Comparison of ENCODE assay signal across 8 mouse cellular contexts in genomic region chr5:118514842-118515241, GRCm38 (mm10). TPM values are rescaled to one million over a fixed set of nuclear protein-coding genes. Genes with fewer than 3 reads are reported as not detected.
A peak's percentile ranks its signal among the peaks of the same experiment; 100 is the strongest.
DNase-seq lines count a peak whose midpoint lies in the region; ATAC-seq and TF ChIP-seq lines count a peak whose summit lies in the region.

No protein-coding gene starts in this region.

- no peak for TF ChIP-seq POLR2A in ES-Bruce4 (IDR thresholded peaks at IDR 0.05; ENCODE audit: insufficient read depth, low read length)

- H3K4me2 ChIP-seq in heart, embryonic 11.5 days, result peak overlapping the region; percentile 75
- H3K4me2 ChIP-seq in heart, embryonic 14.5 days (ENCODE audit: low read length), result peak overlapping the region; percentile 68
- 0 out of 2 replicates have a peak overlapping the region, but pooled peaks have one; percentile 62 for H3K4me2 ChIP-seq in liver, embryonic 16.5 days (ENCODE audit: low read depth, low read length)

- DNase-seq in heart, adult 8-10 months (ENCODE audit: low spot score), result no peak
- no peak for DNase-seq in layer of hippocampus, postnatal 10 days (ENCODE audit: low spot score in 2 of 2)
- no peak for DNase-seq in yolk sac, embryonic 10.5 days (ENCODE audit: low spot score)

- H3K9ac ChIP-seq in heart, embryonic 11.5 days (ENCODE audit: low read depth, low read length), result peak overlapping the region; percentile 30; the same call in 1 of the 2 replicates
- peak overlapping the region; percentile 57 for H3K9ac ChIP-seq in ES-Bruce4 (ENCODE audit: low read depth, poor library complexity, severe bottlenecking)
- H3K9ac ChIP-seq in heart, embryonic 14.5 days (ENCODE audit: low read length), result no peak overlapping the region
- H3K9ac ChIP-seq in liver, embryonic 16.5 days (ENCODE audit: low read depth, low read length), result no peak overlapping the region

- ATAC-seq in heart, embryonic 11.5 days (replicated peaks; ENCODE audit: insufficient number of reproducible peaks, low FRiP score, low TSS enrichment), result no peak
- no peak for ATAC-seq in heart, embryonic 14.5 days (ENCODE audit: insufficient number of reproducible peaks, insufficient read depth, low FRiP score, low read depth)
- no peak for ATAC-seq in liver, embryonic 16.5 days (ENCODE audit: low read depth)
- ATAC-seq in cerebellum, adult (ENCODE audit: insufficient number of reproducible peaks, low FRiP score, low TSS enrichment), result no peak

- TF ChIP-seq CTCF in ES-Bruce4 (IDR thresholded peaks at IDR 0.05; ENCODE audit: low read depth, low read length), result no peak

- 38% methylated on average over 5 of the region's 5 CpGs for WGBS in heart, embryonic 11.5 days (ENCODE audit: insufficient replicate concordance)
- WGBS in heart, embryonic 14.5 days, result 49% methylated on average over 5 of the region's 5 CpGs
- WGBS in liver, embryonic 16.5 days (ENCODE audit: insufficient replicate concordance), result 49% methylated on average over 5 of the region's 5 CpGs

- H3K4me1 ChIP-seq in heart, embryonic 11.5 days (ENCODE audit: control insufficient read depth, insufficient read depth, low read length), result peaks cover 21% of the 10 kb centered on the region
- peaks cover 18% of the 10 kb centered on the region for H3K4me1 ChIP-seq in ES-Bruce4 (ENCODE audit: control insufficient read depth, insufficient read depth, low read length)
- peaks cover 18 to 21% of the 10 kb centered on the region in 2 experiments; a peak in 3 of 4 replicates for H3K4me1 ChIP-seq in heart, embryonic 14.5 days (ENCODE audit: control insufficient read depth in 2 of 2, insufficient read depth in 2 of 2, low read length in 2 of 2)
- H3K4me1 ChIP-seq in liver, embryonic 16.5 days (ENCODE audit: control insufficient read depth, low read depth, low read length), result peaks cover 11% of the 10 kb centered on the region

- H3K4me3 ChIP-seq in heart, embryonic 11.5 days (ENCODE audit: low read depth, low read length), result peak overlapping the region; percentile 43
- 0 out of 2 replicates have a peak overlapping the region, but pooled peaks have one; percentile 27 for H3K4me3 ChIP-seq in ES-Bruce4 (ENCODE audit: low read depth, low read length)
- H3K4me3 ChIP-seq in heart, embryonic 14.5 days (ENCODE audit: control insufficient read depth in 1 of 2, insufficient read depth in 1 of 2, low read depth in 1 of 2, low read length in 2 of 2), result peak overlapping the region in 1 of 2 experiments; percentile 40; a peak in 3 of 4 replicates
- H3K4me3 ChIP-seq in liver, embryonic 16.5 days (ENCODE audit: low read depth, low read length), result no peak overlapping the region

- no peaks in the 10 kb centered on the region for H3K36me3 ChIP-seq in heart, embryonic 11.5 days (ENCODE audit: control insufficient read depth, insufficient read depth, low read length)
- no peaks in the 10 kb centered on the region for H3K36me3 ChIP-seq in ES-Bruce4 (ENCODE audit: control insufficient read depth, insufficient read depth, low read length, poor library complexity, severe bottlenecking)
- no peaks in the 10 kb centered on the region for H3K36me3 ChIP-seq in heart, embryonic 14.5 days (ENCODE audit: control insufficient read depth, insufficient read depth, low read length)
- no peaks in the 10 kb centered on the region for H3K36me3 ChIP-seq in liver, embryonic 16.5 days (ENCODE audit: control insufficient read depth, insufficient read depth)

- no peak overlapping the region for H3K27ac ChIP-seq in heart, embryonic 11.5 days (ENCODE audit: low read depth, low read length)
- peak overlapping the region; percentile 23; the same call in 1 of the 2 replicates for H3K27ac ChIP-seq in ES-Bruce4 (ENCODE audit: insufficient read depth, low read length)
- peak overlapping the region; percentile 6 to 60; a peak in 3 of 4 replicates for H3K27ac ChIP-seq in heart, embryonic 14.5 days (replicated peaks in 1 of 2; ENCODE audit: control insufficient read depth in 1 of 2, insufficient read depth in 1 of 2, low read depth in 2 of 2, low read length in 2 of 2)
- no peak overlapping the region for H3K27ac ChIP-seq in liver, embryonic 16.5 days (ENCODE audit: low read length)

- no peak for TF ChIP-seq EP300 in ES-Bruce4 (IDR thresholded peaks at IDR 0.05; ENCODE audit: insufficient read depth, low read depth, low read length)

- peaks cover 3% of the 10 kb centered on the region; the same call in 1 of the 2 replicates for H3K27me3 ChIP-seq in heart, embryonic 11.5 days (ENCODE audit: control insufficient read depth, insufficient read depth, low read length)
- H3K27me3 ChIP-seq in ES-Bruce4 (ENCODE audit: control insufficient read depth, insufficient read depth, low read length, poor library complexity, severe bottlenecking), result no peaks in the 10 kb centered on the region
- no peaks in the 10 kb centered on the region for H3K27me3 ChIP-seq in heart, embryonic 14.5 days (ENCODE audit: control insufficient read depth, insufficient read depth, low read length)
- H3K27me3 ChIP-seq in liver, embryonic 16.5 days (ENCODE audit: control insufficient read depth, insufficient read depth, low read depth, low read length), result peaks cover 40% of the 10 kb centered on the region

- H3K9me3 ChIP-seq in heart, embryonic 11.5 days (replicated peaks; ENCODE audit: control insufficient read depth, low read length), result no peaks in the 10 kb centered on the region
- no peaks in the 10 kb centered on the region for H3K9me3 ChIP-seq in ES-Bruce4 (replicated peaks; ENCODE audit: control insufficient read depth, insufficient read depth, low read length, poor library complexity, severe bottlenecking)
- H3K9me3 ChIP-seq in heart, embryonic 14.5 days (ENCODE audit: control insufficient read depth, low read length), result no peaks in the 10 kb centered on the region
- no peaks in the 10 kb centered on the region for H3K9me3 ChIP-seq in liver, embryonic 16.5 days (replicated peaks; ENCODE audit: control insufficient read depth, low read length)

RNA-seq across cellular contexts. Expression of gene Med13l, which starts 45.6 kb away (rescaled TPM):
- polyA plus RNA-seq in heart, embryonic 11.5 days (2014; fragmentation: Nextera tagmentation; extraction: Ambion mirVana), result 9.4 and 9.7 TPM in 2 replicates
- 10 to 100 TPM; 22.2 to 35.0 (median 32.5) TPM for total RNA-seq in heart, adult 8-10 months (2022)
- polyA plus RNA-seq in ES-Bruce4 (2011; ENCODE audit: insufficient read depth, insufficient read length, low read depth, missing spikeins), result 43.9 and 46.0 TPM in 2 replicates
- polyA plus RNA-seq in heart, embryonic 14.5 days (2014; fragmentation: Nextera tagmentation; extraction: Ambion mirVana), result 9.0 and 9.3 TPM in 2 replicates
- 11.2 and 12.2 TPM in 2 replicates for polyA plus RNA-seq in liver, embryonic 16.5 days (2015; fragmentation: Nextera tagmentation; extraction: Ambion mirVana)
- total RNA-seq in layer of hippocampus, postnatal 10 days (2021), result 10 to 100 TPM; 63.1 to 64.4 TPM

Comparison
In these comparisons a context has a peak if more than half of its experiments do, and no peak if none do; other contexts are left out.
1. H3K27ac ChIP-seq: peak in ES-Bruce4 (single experiment) and heart, embryonic 14.5 days (2 of 2); none in heart, embryonic 11.5 days (single experiment) and liver, embryonic 16.5 days (single experiment).
2. H3K9ac ChIP-seq: peak in heart, embryonic 11.5 days (single experiment) and ES-Bruce4 (single experiment); none in heart, embryonic 14.5 days (single experiment) and liver, embryonic 16.5 days (single experiment).
3. Peak in every context shown above with its lines, with median percentiles within 50 percentile points of each other: H3K4me2 ChIP-seq.